Mouse (Mus musculus) adrenal gland, adult 10 weeks (tissue): ENCODE data around the gene Rbm11. TPM values are rescaled to one million over a fixed set of nuclear protein-coding genes. Genes with fewer than 3 reads are reported as not detected.

ENCODE experiments used
- polyA plus RNA-seq: library from polyadenylated mRNA; stranded (reverse); fragments of 350-450 nt; fragmentation: Illumina TruSeq; extraction: RNeasy Lipid Tissue Mini Kit (QIAGEN cat#74804); gene quantifications from one replicate; pipeline ENCODE4 v1.2.3, GENCODE M21; 2014; ENCODE audit warnings: low read depth, low replicate concordance

Rbm11 gene
- 3.4 TPM for polyA plus RNA-seq

DNA sequence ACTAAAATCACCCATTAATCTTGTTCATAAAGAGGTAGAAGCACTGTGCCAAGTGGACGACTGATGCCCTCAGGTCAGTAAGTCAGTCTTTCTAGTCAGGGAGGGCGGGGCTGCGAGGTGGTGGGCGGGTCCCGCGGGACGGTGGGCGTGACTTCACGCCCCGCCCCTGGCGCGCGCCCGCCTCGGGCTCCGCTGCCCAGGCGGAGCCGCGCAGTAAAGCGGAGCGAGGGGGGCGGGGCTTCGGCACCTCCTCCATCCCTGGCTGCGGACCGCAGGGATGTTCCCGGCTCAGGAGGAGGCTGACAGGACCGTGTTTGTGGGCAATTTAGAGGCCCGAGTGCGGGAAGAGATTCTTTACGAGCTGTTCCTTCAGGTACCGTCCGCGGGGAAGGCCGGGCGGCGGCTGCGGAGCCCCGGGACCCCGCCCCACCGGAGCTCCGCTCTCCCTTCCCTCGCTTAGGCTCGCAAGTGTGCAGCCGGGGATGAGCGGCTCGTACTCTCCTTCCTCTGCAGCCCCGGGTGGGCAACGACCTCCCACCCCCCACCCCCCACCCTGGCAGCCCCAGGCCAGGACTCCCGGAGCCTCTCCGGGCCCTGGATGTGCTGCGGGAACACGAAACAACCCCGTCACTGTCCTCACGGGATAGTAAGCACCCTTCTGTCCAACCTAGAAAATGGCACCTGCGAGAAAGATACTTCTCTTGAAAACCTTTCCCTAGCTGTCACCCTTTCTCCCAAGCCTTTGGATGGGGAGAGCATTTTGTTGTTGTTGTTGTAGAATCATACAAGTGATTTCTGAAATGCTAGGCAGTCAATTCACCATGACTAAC lies at the start of gene Rbm11:
Gene Rbm11, plus strand, starts transcription at position 174 of the 830 bp plus-strand sequence.

DNA sequence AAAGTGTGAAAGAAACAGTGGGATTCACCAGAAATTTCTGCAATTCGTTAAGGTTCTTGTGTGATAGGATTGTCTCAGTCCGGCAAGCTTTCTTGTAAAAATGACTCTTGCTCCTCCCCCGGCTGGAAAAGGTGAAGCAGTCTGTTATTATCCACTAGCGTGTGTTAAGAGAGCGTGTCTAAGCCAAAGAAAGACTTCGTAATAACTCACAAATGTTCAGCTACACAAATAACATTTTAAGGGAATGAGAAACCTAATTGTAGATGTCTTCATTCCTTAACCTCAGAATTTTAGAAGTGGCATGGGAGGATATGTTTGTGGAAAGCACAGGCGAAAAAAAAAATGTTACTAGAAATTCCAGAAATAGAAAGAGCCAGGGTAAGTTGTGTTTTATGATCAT lies 6.7 kb upstream of the Rbm11 start, which contains the start of gene Lipi:
Gene Lipi, minus strand, starts transcription at position 101 of the 400 bp plus-strand sequence.

Other genes starting within 250 kb of the Rbm11 start
- not detected for gene Lipi, start 6.8 kb upstream of the Rbm11 start, polyA plus RNA-seq
- gene Hspa13, start 174.3 kb downstream of the Rbm11 start, polyA plus RNA-seq: 172 TPM